Mouse (Mus musculus): ENCODE data around the gene 9130019O22Rik.
"Not testable (repeated sequence)": the region's sequence is repeated elsewhere in the genome, so short reads cannot be mapped to it uniquely, and the experiment has no call there.

The 9130019O22Rik gene

GRCm38 (mm10) chr7:127375271-127376245 lies 11.4 kb downstream of the 9130019O22Rik start, which contains the start of gene Zfp747:
TSS of gene Zfp747 (minus strand) at chr7:127376050.
- DNase-seq, result peak; percentile 94

GRCm38 (mm10) chr7:127371870-127372269 lies 15.1 kb downstream of the 9130019O22Rik start:
- DNase-seq, result peak; percentile 55

GRCm38 (mm10) chr7:127371213-127371612 lies 15.8 kb downstream of the 9130019O22Rik start:
- no peak for DNase-seq

GRCm38 (mm10) chr7:127366249-127366648 lies 20.7 kb downstream of the 9130019O22Rik start:
- no peak for DNase-seq

GRCm38 (mm10) chr7:127364166-127364565 lies 22.8 kb downstream of the 9130019O22Rik start:
- no peak for DNase-seq

GRCm38 (mm10) chr7:127363475-127363921 lies 23.5 kb downstream of the 9130019O22Rik start:
- no peak for DNase-seq

- DNase-seq, result not testable (repeated sequence)
Measured at GRCm38 (mm10) chr7:127362418-127362817, 24.5 kb downstream of the 9130019O22Rik start.

- DNase-seq, result no peak
Measured at GRCm38 (mm10) chr7:127361449-127361848, 25.5 kb downstream of the 9130019O22Rik start.

- no peak for DNase-seq
Measured at GRCm38 (mm10) chr7:127360265-127360664, 26.7 kb downstream of the 9130019O22Rik start.

- DNase-seq, result no peak
Measured at GRCm38 (mm10) chr7:127358472-127358871, 28.5 kb downstream of the 9130019O22Rik start.

- DNase-seq, result no peak
Measured at GRCm38 (mm10) chr7:127357871-127358270, 29.1 kb downstream of the 9130019O22Rik start.

GRCm38 (mm10) chr7:127355796-127356195 lies 31.2 kb downstream of the 9130019O22Rik start:
- no peak for DNase-seq

- no peak for DNase-seq
Measured at GRCm38 (mm10) chr7:127351230-127352004, 35.5 kb downstream of the 9130019O22Rik start.

GRCm38 (mm10) chr7:127346676-127347075 lies 40.3 kb downstream of the 9130019O22Rik start:
- DNase-seq, result no peak

- DNase-seq, result peak; percentile 97
Measured at GRCm38 (mm10) chr7:127345512-127346325, 41.2 kb downstream of the 9130019O22Rik start, which contains the start of gene Zfp768. TSS of gene Zfp768 (minus strand) at chr7:127345589.

GRCm38 (mm10) chr7:127345092-127345491 lies 41.9 kb downstream of the 9130019O22Rik start:
- DNase-seq, result peak; percentile 45

GRCm38 (mm10) chr7:127344371-127344770 lies 42.6 kb downstream of the 9130019O22Rik start:
- DNase-seq, result no peak

GRCm38 (mm10) chr7:127343351-127344019 lies 43.5 kb downstream of the 9130019O22Rik start:
- no peak for DNase-seq

- no peak for DNase-seq
Measured at GRCm38 (mm10) chr7:127342888-127343287, 44.1 kb downstream of the 9130019O22Rik start.

- peak; percentile 42 for DNase-seq
Measured at GRCm38 (mm10) chr7:127342332-127342731, 44.6 kb downstream of the 9130019O22Rik start.

GRCm38 (mm10) chr7:127341861-127342260 lies 45.1 kb downstream of the 9130019O22Rik start:
- not testable (repeated sequence) for DNase-seq

GRCm38 (mm10) chr7:127341356-127341755 lies 45.6 kb downstream of the 9130019O22Rik start:
- no peak for DNase-seq

Data from thymus, postnatal 4 days (tissue).